Mouse (Mus musculus) stomach, postnatal 0 days (tissue): Measurements from ENCODE around the gene Olfr818.
"Not testable (repeated sequence)": the region's sequence is repeated elsewhere in the genome, so short reads cannot be mapped to it uniquely, and the experiment has no call there.

Experiments
- CTCF ChIP-seq: IDR thresholded peaks from 2 replicates; pipeline ENCODE4 v1.5.1; 2016; ENCODE audit warnings: antibody characterized with exemption, low read depth, mild to moderate bottlenecking, moderate library complexity
- EP300 ChIP-seq: optimal IDR thresholded peaks from 2 replicates; pipeline ENCODE3; 2016; ENCODE audit warnings: antibody characterized with exemption

DNA sequence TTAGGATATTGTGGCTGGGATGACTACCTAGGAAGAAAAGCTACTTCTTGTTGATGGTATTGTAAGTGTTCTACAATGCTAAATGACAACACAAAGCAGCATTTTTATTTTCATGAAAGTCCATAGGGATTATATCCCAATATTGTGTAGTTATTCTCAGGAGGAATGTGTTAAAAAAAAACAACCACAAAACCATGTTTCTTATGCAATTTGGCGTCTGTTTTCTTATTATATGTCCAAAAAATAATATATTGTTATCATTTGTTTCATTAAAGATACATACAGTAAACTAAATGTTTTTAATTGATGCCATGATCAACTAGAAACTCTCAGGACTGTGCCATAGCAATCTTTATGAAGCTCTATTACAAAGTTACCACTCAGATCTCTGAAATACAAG lies 36.1 kb upstream of the Olfr818 start, which contains the start of gene Gm10310:
- TF ChIP-seq CTCF, EP300: not testable (repeated sequence)
